Mouse (Mus musculus) hindbrain, embryonic 11.5 days (tissue): Measurements from ENCODE around the gene Ctsh. TPM values are rescaled to one million over a fixed set of nuclear protein-coding genes. Genes with fewer than 3 reads are reported as not detected.

ENCODE experiments used
- ATAC-seq: fragments of 200-750 bp; cut with Nextera tagmentation; 2 replicates; pipeline ENCODE4 v1.8.0; 2017; ENCODE audit warnings: mild to moderate bottlenecking, moderate TSS enrichment, moderate library complexity; ENCODE audit not compliant: low FRiP score
- DNase-seq: peaks from one replicate; pipeline ENCODE4 v3.0.0-alpha.2; 2015; ENCODE audit warnings: low spot score
- H3K27ac ChIP-seq: fragments of 300-500 bp; sonication (generic); 2 replicates; pipeline ENCODE4 v1.5.1; 2014; ENCODE audit warnings: mild to moderate bottlenecking, low read depth, low read length
- H3K27me3 ChIP-seq: fragments of 300-500 bp; sonication (generic); 2 replicates; pipeline ENCODE4 v1.6.1; 2014; ENCODE audit warnings: mild to moderate bottlenecking, low read length, moderate library complexity, mixed read lengths; ENCODE audit not compliant: control insufficient read depth, insufficient read depth
- H3K36me3 ChIP-seq: fragments of 300-500 bp; sonication (generic); 2 replicates; pipeline ENCODE4 v1.6.1; 2014; ENCODE audit warnings: mild to moderate bottlenecking, low read length, moderate library complexity, mixed read lengths; ENCODE audit not compliant: control insufficient read depth, insufficient read depth
- H3K4me1 ChIP-seq: fragments of 300-500 bp; sonication (generic); replicated peaks from 2 replicates; pipeline ENCODE4 v1.6.1; 2014; ENCODE audit warnings: low read length, mixed read lengths; ENCODE audit not compliant: control insufficient read depth, insufficient read depth
- H3K4me2 ChIP-seq: fragments of 300-500 bp; sonication (generic); replicated peaks from 2 replicates; pipeline ENCODE4 v1.6.1; 2014; ENCODE audit warnings: mild to moderate bottlenecking, low read depth, low read length
- H3K4me3 ChIP-seq: fragments of 300-500 bp; sonication (generic); 2 replicates; pipeline ENCODE4 v1.5.1; 2014; ENCODE audit warnings: low read depth, low read length
- H3K9ac ChIP-seq: fragments of 300-500 bp; sonication (generic); 2 replicates; pipeline ENCODE4 v1.6.1; 2014; ENCODE audit warnings: low read depth, low read length
- H3K9me3 ChIP-seq: fragments of 300-500 bp; sonication (generic); 2 replicates; pipeline ENCODE4 v1.6.1; 2016; ENCODE audit warnings: low read length; ENCODE audit not compliant: control insufficient read depth
- WGBS: fragments of 180-500 bp; shearing (Covaris S2); extraction: QIAGEN DNeasy Blood & Tissue Kit; methylation state at CpG from one replicate; pipeline ENCODE4 v1.1.7; 2014; 5-methylcytosine and 5-hydroxymethylcytosine counted together
- polyA plus RNA-seq: library from polyadenylated mRNA; unstranded; fragments of >200 nt; fragmentation: Nextera tagmentation; extraction: Ambion mirVana; gene quantifications from 2 replicates; pipeline ENCODE4 v1.2.1, GENCODE M21; 2014

Gene Ctsh
- polyA plus RNA-seq, 1 experiment from 2014 or later, result 11.6 TPM

GRCm38 (mm10) chr9:90045191-90045590 is 8.8 kb upstream of the Ctsh start:
- Histone ChIP-seq H3K27me3 (no peaks in the 10 kb centered on the region), H3K27ac (no peak overlapping the region), H3K4me3 (no peak overlapping the region), H3K9me3 (no peaks in the 10 kb centered on the region), H3K4me1 (no peaks in the 10 kb centered on the region), H3K36me3 (no peaks in the 10 kb centered on the region), H3K9ac (no peak overlapping the region), H3K4me2 (no peak overlapping the region)
- ATAC-seq, result no peak
- no peak for DNase-seq
- WGBS, result 87% methylated on average over 7 of the region's 7 CpGs

- ATAC-seq, result no peak
- 76% methylated on average over 5 of the region's 5 CpGs for WGBS
Measured at GRCm38 (mm10) chr9:90047937-90048627, 5.9 kb upstream of the Ctsh start.

GRCm38 (mm10) chr9:90054371-90055145 is 606 bp downstream of the Ctsh start:
- Histone ChIP-seq H3K4me1 (no peaks in the 10 kb centered on the region), H3K27ac (no peak overlapping the region), H3K9ac (peak overlapping the region; percentile 46; the same call in 1 of the 2 replicates), H3K4me3 (peak overlapping the region; percentile 41), H3K9me3 (no peaks in the 10 kb centered on the region), H3K36me3 (no peaks in the 10 kb centered on the region), H3K4me2 (peak overlapping the region; percentile 92), H3K27me3 (no peaks in the 10 kb centered on the region)
- DNase-seq (peak; percentile 71), ATAC-seq (peak; percentile 81)
- WGBS, result under 1% methylated on average over 37 of the region's 37 CpGs

More at GRCm38 (mm10) chr9:90047937-90048627, 5.9 kb upstream of the Ctsh start:
- no peak overlapping the region for H3K9ac ChIP-seq
- no peaks in the 10 kb centered on the region for H3K4me1 ChIP-seq
- no peak overlapping the region for H3K4me3 ChIP-seq
- DNase-seq, result no peak
- H3K36me3 ChIP-seq, result no peaks in the 10 kb centered on the region
- no peak overlapping the region for H3K4me2 ChIP-seq
- H3K27me3 ChIP-seq, result no peaks in the 10 kb centered on the region
- no peak overlapping the region for H3K27ac ChIP-seq
- no peaks in the 10 kb centered on the region for H3K9me3 ChIP-seq

- H3K4me1 ChIP-seq, result no peaks in the 10 kb centered on the region
- H3K27ac ChIP-seq, result no peak overlapping the region
- H3K27me3 ChIP-seq, result no peaks in the 10 kb centered on the region
- H3K9ac ChIP-seq, result no peak overlapping the region
- 55% methylated on average over 5 of the region's 5 CpGs for WGBS
- no peaks in the 10 kb centered on the region for H3K36me3 ChIP-seq
- no peak for DNase-seq
- no peak for ATAC-seq
- H3K4me3 ChIP-seq, result no peak overlapping the region
- no peak overlapping the region for H3K4me2 ChIP-seq
- H3K9me3 ChIP-seq, result no peaks in the 10 kb centered on the region
Measured at GRCm38 (mm10) chr9:90055409-90055808, 1.5 kb downstream of the Ctsh start.

- Histone ChIP-seq H3K9ac (no peak overlapping the region), H3K36me3 (no peaks in the 10 kb centered on the region), H3K27me3 (no peaks in the 10 kb centered on the region), H3K9me3 (no peaks in the 10 kb centered on the region), H3K27ac (no peak overlapping the region), H3K4me3 (no peak overlapping the region), H3K4me2 (no peak overlapping the region), H3K4me1 (no peaks in the 10 kb centered on the region)
- no peak for DNase-seq
- no peak for ATAC-seq
- 83% methylated on average over 3 of the region's 3 CpGs for WGBS
Measured at GRCm38 (mm10) chr9:90055911-90056310, 2.0 kb downstream of the Ctsh start.

- H3K9me3 ChIP-seq, result no peaks in the 10 kb centered on the region
- no peak overlapping the region for H3K9ac ChIP-seq
- H3K27me3 ChIP-seq, result no peaks in the 10 kb centered on the region
- no peak overlapping the region for H3K4me3 ChIP-seq
- H3K36me3 ChIP-seq, result no peaks in the 10 kb centered on the region
- WGBS, result 84% methylated on average over 2 of the region's 2 CpGs
- no peak for DNase-seq
- H3K4me1 ChIP-seq, result no peaks in the 10 kb centered on the region
- H3K4me2 ChIP-seq, result no peak overlapping the region
- ATAC-seq, result no peak
- no peak overlapping the region for H3K27ac ChIP-seq
Measured at GRCm38 (mm10) chr9:90056716-90057115, 2.8 kb downstream of the Ctsh start.

GRCm38 (mm10) chr9:90059828-90060573 is 6.0 kb downstream of the Ctsh start:
- no peak overlapping the region for H3K4me3 ChIP-seq
- WGBS, result 90% methylated on average over 9 of the region's 9 CpGs

GRCm38 (mm10) chr9:90060574-90060875 is 6.6 kb downstream of the Ctsh start:
- no peaks in the 10 kb centered on the region for H3K9me3 ChIP-seq
- H3K4me2 ChIP-seq, result no peak overlapping the region
- no peak overlapping the region for H3K27ac ChIP-seq
- H3K4me3 ChIP-seq, result no peak overlapping the region
- H3K27me3 ChIP-seq, result no peaks in the 10 kb centered on the region
- no peak for DNase-seq
- no peak for ATAC-seq
- no peaks in the 10 kb centered on the region for H3K36me3 ChIP-seq
- no peak overlapping the region for H3K9ac ChIP-seq
- 89% methylated on average over 2 of the region's 2 CpGs for WGBS
- H3K4me1 ChIP-seq, result no peaks in the 10 kb centered on the region

More at GRCm38 (mm10) chr9:90059828-90060573, 6.0 kb downstream of the Ctsh start:
- Histone ChIP-seq H3K4me2 (no peak overlapping the region), H3K9me3 (no peaks in the 10 kb centered on the region), H3K27ac (no peak overlapping the region), H3K27me3 (no peaks in the 10 kb centered on the region), H3K9ac (no peak overlapping the region), H3K4me1 (no peaks in the 10 kb centered on the region), H3K36me3 (no peaks in the 10 kb centered on the region)
- ATAC-seq (no peak), DNase-seq (no peak)
